Mouse (Mus musculus) ES-CJ7 (cell line): ENCODE measurements around the gene Klc4.

Experiments
- DNase-seq: peaks from one replicate; pipeline ENCODE4 v3.0.0; 2011; ENCODE audit warnings: low read depth, low spot score

Gene Klc4

GRCm38 (mm10) chr17:46645561-46646321, at the start of gene Klc4, which contains the start of gene Mrpl2:
Gene Klc4 (minus strand): TSS chr17:46646022.
Gene Mrpl2 (plus strand): TSS chr17:46646229.
- DNase-seq, result peak; percentile 98

- DNase-seq, result no peak
These were observed 48.8 kb upstream of the Klc4 start for GRCm38 (mm10) chr17:46694517-46695063.

DNA sequence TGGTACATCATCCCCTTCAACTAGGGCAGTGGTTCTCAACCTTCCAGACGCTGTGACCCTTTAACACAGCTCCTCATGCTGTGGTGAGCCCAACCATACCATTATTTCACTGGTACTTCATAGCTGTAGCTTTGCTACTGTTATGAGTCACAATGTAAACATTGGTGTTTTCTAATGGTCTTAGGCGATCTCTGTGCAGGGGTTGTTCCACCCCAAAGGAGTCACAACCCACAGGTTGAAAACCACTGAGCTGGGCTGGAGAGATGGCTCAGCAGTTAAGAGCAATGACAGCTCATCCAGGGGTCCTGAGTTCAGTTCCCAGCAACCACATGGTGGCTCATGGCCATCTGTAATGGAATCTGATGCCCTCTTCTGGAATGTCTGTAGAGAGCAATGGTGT, 45.6 kb upstream of the Klc4 start:
- no peak for DNase-seq

- no peak for DNase-seq
These were observed 44.8 kb upstream of the Klc4 start for GRCm38 (mm10) chr17:46690665-46691064.

DNA sequence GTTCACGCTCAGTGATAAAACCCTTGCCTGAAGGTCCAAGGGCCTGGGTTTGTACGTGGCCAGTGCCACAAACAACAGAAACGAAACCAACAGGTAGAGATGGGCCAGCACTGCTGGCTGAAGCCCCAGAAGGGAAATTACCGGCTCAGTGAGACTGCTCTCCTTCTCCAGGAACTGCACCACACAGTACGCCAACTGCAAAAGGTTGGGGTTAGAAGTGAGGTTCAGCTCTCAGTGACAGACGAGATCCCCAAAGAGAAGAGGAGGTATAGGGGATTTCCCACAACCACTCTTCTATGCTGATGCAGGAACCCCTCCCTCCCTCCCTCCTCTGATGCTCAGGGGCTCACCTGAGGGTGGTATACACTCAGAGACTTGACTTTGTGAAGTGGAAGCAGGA, 40.1 kb upstream of the Klc4 start:
- DNase-seq, result no peak

DNA sequence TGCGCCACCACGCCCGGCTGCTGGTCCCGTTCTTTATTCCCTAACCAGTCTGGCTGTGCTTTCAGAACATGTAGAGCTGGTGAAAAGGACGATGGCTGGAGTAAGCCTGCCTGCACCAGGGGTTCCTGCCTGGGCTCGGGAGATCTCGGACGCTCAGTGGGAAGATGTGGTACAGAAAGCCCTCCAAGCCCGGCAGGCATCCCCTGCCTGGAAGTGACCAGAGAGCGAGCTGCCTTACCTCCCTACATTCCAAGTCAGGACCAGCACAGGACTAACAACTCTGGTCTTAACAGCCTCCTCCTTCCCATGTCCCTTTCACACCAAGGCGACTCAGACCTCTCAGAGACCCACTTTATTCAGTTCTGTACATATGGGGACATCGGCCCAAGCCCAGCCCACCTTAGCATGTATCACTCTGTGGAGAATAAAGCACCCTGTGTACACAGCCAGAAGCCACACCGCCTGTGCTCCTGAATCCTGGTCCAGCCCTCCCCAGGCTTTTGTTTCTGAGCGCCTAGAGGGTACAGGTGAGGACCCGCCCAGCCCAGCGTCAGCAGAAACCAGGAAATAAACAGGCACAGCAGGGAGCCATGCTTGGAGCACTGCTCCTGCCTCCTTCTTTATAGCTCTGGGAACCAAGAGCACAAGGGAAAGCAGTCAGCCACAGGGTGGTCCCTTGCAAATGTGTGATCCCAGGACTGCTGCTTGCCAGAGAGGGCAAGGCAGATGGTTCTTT, 37.0 kb upstream of the Klc4 start:
- peak; percentile 91 for DNase-seq

DNA sequence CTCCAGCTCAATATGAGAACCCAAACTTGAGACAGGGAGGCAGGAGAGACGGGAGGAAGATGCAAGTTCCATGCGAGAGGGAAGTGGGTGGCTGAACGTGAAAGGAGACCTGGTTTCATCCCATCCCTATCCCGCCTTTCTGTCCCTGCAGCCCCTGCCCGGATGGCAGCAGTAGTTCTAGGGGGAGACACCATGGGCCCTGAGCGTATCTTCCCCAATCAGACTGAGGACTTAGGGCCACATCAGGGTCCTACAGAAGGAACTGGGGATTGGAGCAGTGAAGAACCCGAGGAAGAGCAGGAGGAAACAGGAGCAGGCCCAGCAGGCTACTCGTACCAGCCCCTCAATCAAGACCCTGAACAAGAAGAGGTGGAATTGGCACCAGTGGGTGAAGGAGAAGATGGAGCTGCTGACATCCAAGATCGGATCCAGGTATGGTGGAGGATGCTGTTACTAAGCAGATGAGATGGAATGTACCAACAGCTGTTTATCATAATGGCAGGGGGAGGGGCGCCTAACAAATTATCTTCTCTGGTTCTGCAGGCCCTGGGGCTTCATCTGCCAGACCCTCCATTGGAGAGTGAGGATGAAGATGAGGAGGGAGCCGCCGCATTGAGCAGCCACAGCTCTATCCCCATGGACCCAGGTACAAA, 35.8 kb upstream of the Klc4 start:
- DNase-seq, result no peak

DNA sequence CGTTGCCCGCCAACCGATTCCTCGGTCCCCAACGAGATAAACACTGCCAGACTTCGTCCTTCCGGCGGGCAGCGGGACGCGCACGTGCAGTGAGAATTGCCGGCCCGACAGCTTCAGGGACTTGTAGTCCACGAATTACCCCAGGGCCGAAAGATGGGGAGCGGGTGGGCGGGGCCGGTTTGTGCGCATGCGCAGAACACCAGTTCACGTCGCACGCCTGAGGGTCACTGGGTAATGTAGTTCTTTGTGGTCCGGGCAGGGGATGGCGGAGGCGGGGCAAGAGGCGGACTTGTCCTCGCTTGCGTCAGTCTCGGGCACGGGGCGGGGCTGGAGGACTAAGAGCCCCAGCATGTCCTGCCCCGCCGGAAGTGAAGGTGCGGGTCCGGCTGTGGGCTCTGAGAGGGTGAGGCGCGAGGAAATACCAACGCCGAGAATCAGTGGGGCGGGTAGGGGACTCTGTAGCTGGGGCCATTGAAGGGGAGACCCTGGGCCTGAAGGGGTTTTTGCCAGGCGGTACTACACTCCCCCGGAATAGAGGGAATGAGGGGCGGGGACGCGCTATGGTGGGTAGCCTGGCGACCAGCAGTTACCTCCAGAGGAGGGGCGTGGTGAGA, 35.0 kb upstream of the Klc4 start, which contains the start of gene Klhdc3:
TSS of gene Klhdc3 (minus strand) at position 155 of the 614 bp plus-strand sequence.
- DNase-seq, result peak; percentile 99

DNA sequence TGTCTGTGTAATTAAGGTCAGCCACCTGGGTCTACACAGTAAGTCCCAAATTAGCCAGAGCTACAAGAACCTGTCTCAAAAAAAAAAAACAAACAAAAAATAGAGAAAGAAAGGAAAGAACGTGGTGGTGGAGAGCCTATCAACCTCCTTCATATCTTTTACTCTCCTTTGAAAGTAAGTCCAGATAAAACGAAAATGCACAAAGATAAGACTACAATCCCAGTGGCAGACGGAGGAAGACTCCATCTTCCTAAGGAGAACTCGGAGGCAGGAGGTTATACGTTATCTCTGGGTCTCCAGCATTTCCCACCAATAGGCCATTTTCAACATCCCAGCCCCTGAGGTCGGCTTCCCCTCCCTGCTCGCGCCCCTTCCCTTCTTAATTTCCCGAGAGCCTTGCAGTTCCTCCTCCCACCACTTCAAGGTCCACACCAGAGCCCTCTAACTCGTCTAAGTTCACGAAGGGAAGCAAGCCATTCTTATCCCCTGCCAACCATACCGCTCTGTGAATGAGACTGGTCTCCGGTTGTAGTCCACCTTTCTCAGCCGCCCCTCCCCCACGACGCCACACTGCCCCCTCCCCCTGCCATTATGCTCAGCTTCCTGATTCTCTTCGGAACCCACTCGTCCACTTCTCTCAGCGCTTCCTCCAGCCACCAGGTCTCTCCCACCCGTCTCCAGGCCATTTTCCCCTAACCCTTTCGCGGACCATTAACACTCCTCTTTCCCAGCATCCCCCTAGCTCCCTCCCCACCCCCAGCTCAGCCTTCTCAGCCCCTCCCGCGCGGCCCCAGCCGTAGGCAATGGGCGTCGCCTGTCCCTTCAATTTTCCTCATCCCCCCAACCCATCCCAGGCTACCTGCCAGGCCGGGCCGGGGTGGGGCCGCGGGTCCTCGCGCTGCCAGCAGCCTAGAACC, 34.3 kb upstream of the Klc4 start:
- no peak for DNase-seq

- DNase-seq, result no peak
These were observed 33.1 kb upstream of the Klc4 start for GRCm38 (mm10) chr17:46678911-46679310.

- DNase-seq, result peak; percentile 35
These were observed 32.6 kb upstream of the Klc4 start, which contains the start of gene Mea1 for GRCm38 (mm10) chr17:46678416-46678815. Gene Mea1 (plus strand): TSS chr17:46678793.

GRCm38 (mm10) chr17:46674530-46675283, 28.9 kb upstream of the Klc4 start:
- peak; percentile 56 for DNase-seq

DNA sequence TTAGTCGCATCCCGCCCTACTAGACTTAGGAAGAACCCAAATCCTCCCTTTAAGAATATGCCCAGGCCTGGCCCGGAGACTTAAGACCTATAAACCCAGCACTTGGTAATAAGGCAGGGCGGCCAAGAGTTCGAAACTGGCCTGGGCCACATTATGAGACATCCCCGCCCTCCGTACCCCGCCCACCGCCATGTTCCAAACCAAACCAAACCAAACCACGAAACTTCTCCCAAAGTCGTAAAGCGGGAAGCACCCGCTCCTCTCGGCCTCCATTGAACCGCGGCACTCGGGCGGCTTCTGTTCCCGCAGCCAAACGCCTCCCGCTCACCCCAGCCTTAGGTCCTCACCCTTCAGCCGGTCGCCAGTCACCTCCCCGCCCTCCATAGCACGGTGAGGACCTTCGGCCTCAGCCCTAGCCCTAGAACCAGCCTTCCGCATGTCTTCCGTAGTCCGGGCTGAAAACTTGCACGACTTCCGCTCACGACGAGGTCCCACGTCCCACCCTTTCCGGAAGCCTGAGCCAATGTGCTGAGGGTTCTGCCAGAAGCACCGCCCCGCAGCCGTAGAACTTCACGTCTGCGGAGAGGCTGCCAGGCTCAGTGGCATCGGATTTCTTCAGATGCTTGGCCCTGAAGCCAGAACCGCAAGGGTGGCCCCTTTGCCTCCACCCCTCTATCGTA, 28.2 kb upstream of the Klc4 start, which contains the start of gene Rrp36:
TSS of gene Rrp36 (minus strand) at position 503 of the 680 bp plus-strand sequence.
- peak; percentile 93 for DNase-seq

DNA sequence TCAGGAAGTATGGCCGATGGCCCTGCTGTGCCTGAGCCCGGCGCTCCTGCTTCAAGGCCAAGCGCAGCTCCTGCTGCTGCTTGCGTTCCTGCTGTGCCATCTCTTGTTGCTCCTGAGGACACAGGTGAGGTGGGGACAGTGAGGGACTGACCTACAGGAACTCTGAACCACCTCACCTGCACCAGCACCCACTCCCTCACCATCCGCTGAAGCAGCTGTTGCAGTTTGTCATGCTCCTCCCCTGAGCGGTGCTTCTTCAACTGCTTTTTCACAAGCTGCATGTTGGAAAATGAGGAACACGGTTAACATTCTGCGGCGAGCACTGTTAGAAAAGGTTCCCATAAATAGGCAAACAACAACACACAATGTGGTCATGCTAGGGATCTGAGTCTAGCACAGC, 24.1 kb upstream of the Klc4 start:
- DNase-seq, result no peak

DNA sequence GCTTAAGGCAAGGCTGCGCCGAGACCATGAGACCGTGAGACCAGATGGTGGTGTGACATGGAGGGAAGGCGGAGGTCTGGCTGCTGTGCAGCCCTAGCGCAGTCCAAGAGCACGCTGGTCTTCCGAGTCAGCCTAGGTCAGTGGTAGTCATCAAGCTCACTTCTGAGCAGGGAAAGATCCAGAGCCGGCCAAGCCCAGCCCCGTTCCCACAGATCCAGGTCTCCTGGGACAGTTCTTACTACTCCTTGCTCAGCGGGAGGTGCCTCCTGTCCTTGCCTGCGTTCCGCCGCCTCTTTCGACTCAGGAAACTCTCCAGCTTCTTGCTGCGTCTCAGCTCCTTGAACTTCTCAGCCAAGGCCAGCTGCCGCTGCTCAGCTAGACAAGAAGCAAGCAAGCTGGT, 21.9 kb upstream of the Klc4 start:
- no peak for DNase-seq

DNA sequence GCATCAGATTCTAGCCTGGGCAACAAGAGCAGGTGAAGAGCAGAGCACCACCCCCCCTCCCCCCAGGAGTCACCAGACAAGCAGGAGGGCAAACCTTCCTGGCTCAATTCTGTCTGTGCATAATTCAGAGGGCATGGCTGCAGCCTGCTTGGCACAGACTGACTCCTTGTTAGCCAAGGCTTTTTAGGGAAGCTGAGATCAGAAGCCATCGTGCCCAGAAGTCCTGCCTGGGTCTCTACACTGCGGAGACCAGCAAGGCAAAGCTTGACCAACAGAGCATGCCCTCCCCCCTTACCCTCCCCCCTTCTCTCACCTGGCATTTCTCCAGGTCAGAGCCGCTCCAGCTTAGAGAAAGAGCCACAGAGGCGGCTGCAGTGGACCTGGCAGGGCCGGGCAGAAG, 16.9 kb upstream of the Klc4 start:
- no peak for DNase-seq

GRCm38 (mm10) chr17:46661981-46662380, 16.2 kb upstream of the Klc4 start:
- no peak for DNase-seq

DNA sequence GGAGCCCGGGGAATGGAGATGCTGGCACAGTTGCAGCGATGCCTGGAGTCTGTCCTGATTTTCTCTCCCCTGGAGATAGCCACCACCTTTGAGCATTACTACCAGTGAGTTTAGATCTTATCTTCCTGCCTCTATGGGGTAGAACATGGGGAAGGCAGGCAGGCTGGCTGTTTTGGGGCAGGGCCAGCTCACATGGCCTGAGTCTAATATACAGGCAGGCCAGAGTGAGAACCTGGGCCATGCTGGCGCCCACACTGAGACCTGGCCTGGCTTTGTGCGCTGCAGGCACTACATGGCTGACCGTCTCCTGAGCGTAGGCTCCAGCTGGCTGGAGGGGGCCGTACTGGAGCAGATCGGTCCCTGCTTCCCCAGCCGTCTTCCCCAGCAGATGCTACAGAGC, 15.5 kb upstream of the Klc4 start:
- DNase-seq, result no peak

DNA sequence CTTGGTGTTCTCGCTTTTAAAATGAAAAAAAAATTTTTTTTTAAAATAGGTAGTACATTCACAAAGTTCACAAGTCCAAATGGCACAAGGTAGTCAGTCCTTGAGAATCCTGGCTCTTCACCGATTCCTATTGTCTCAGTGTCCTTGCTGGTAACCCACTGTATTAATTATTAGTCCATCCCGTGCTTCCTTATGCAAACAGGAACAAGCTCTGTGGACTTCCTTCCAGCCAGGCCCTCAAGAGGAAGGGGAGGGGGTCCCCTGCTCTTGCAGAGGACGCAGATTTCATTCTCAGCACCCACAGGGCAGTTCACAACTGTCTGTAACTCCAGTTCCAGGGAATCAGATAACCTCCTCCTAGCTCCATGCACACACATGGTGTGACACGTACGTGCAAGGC, 10.2 kb upstream of the Klc4 start:
- no peak for DNase-seq
